Mouse (Mus musculus) neural tube, embryonic 14.5 days (tissue): ENCODE measurements at regions not wholly inside any gene's neighbourhood (a gene's known extent, or its start where the extent isn't known, plus 50 kb on each side); places are given as distances from the start of the nearest gene placed in this dataset.

Experiments used
- ATAC-seq: fragments of 200-750 bp; cut with Nextera tagmentation; 2 replicates; pipeline ENCODE4 v1.8.0; 2017; ENCODE audit warnings: low read depth, mild to moderate bottlenecking, moderate TSS enrichment, moderate library complexity
- H3K27ac ChIP-seq: fragments of 300-500 bp; sonication (generic); 2 replicates; pipeline ENCODE4 v1.5.1; 2014; ENCODE audit warnings: low read depth, mild to moderate bottlenecking, control low read depth, low read length, moderate library complexity, mixed read lengths
- H3K27me3 ChIP-seq: fragments of 300-500 bp; sonication (generic); 2 replicates; pipeline ENCODE4 v1.6.1; 2014; ENCODE audit warnings: low read length; ENCODE audit not compliant: control insufficient read depth, insufficient read depth
- H3K36me3 ChIP-seq: fragments of 300-500 bp; sonication (generic); 2 replicates; pipeline ENCODE4 v1.6.1; 2014; ENCODE audit warnings: low read length, mixed read lengths; ENCODE audit not compliant: control insufficient read depth, insufficient read depth
- H3K4me1 ChIP-seq: fragments of 300-500 bp; sonication (generic); 2 replicates; pipeline ENCODE4 v1.6.1; 2014; ENCODE audit warnings: low read length; ENCODE audit not compliant: control insufficient read depth, insufficient read depth
- H3K4me2 ChIP-seq: fragments of 300-500 bp; sonication (generic); 2 replicates; pipeline ENCODE4 v1.6.1; 2014; ENCODE audit warnings: mild to moderate bottlenecking, low read depth, low read length, control low read depth
- H3K4me3 ChIP-seq: fragments of 300-500 bp; sonication (generic); 2 replicates; pipeline ENCODE4 v1.5.1; 2014; ENCODE audit warnings: low read depth, low read length, control low read depth, mixed read lengths
- H3K9ac ChIP-seq: fragments of 300-500 bp; sonication (generic); replicated peaks from 2 replicates; pipeline ENCODE4 v1.6.1; 2014; ENCODE audit warnings: low read depth, mild to moderate bottlenecking, control low read depth, low read length, mixed read lengths
- H3K9me3 ChIP-seq: fragments of 300-500 bp; sonication (generic); 2 replicates; pipeline ENCODE4 v1.6.1; 2016; ENCODE audit warnings: low read length; ENCODE audit not compliant: control insufficient read depth
- WGBS: fragments of 180-500 bp; shearing (Covaris S2); extraction: QIAGEN DNeasy Blood & Tissue Kit; methylation state at CpG from one replicate; pipeline ENCODE4 v1.1.7; 2014; 5-methylcytosine and 5-hydroxymethylcytosine counted together

DNA sequence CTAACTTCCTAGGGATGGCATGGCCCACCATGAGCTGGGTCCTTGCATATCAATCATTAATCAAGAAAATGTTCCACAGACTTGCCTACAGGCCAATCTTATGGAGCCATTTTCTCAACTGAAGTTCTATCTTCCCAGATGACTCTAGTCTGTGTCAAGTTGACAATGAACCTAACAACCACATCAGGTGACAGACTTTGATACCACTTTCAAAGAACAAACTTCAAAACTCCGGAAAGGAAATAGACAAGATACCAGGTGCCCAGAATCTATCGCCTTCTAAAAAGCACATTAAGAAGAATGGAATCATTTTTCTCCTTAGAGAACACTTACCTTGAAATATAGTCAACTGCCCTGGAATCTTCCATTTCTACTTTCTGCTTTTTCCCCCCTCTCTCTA, 192.8 kb upstream of the Nrp1 start:
- Histone ChIP-seq H3K4me2 (no peak overlapping the region), H3K36me3 (no peaks in the 10 kb centered on the region), H3K9ac (no peak overlapping the region), H3K27me3 (no peaks in the 10 kb centered on the region), H3K9me3 (no peaks in the 10 kb centered on the region), H3K4me1 (no peaks in the 10 kb centered on the region), H3K27ac (no peak overlapping the region), H3K4me3 (no peak overlapping the region)
- 93% methylated on average over 2 of the region's 2 CpGs for WGBS
- no peak for ATAC-seq

DNA sequence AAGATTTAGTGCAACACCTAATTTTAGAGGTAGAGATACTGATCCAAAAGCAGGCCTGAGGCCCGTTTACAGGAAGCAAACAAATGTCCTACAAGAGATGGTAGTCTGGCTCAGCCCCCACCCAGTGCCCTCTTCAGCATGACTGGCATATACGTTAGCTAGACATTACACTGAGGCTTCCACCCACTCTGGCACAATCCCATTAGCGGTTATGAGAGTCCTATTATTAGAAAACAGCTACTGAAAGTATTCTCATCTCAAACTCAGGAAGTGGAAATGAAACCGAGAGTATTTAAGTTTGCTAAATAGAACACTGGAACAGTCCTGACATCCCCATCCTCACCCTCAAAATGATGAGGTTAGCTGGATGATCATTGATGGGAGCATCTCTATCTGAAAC, 192.3 kb upstream of the Nrp1 start:
- no peak for ATAC-seq
- 89% methylated on average over 4 of the region's 4 CpGs for WGBS
- Histone ChIP-seq H3K4me3 (no peak overlapping the region), H3K4me2 (no peak overlapping the region), H3K4me1 (no peaks in the 10 kb centered on the region), H3K9ac (no peak overlapping the region), H3K27ac (no peak overlapping the region), H3K27me3 (no peaks in the 10 kb centered on the region), H3K9me3 (no peaks in the 10 kb centered on the region), H3K36me3 (no peaks in the 10 kb centered on the region)

DNA sequence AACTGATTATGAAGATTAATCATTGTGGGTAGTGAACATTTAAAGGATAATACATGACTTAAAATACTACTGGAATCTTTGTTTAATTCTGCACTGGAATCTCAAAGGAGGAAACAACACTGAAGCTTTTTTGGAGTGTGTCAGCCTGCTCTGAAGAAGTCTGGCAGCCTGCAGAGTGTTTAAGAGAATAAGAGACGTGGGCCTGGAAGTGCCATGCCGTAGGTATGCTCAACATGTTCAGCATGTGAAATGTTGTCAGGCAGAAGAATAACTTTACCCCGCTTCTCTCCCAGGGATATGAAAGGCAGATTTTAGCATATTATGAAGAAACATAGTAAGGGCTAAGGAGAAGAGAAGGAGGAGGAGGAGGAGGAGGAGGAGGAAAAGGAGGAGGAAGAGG, 189.6 kb upstream of the Nrp1 start:
- Histone ChIP-seq H3K4me3 (no peak overlapping the region), H3K27ac (no peak overlapping the region), H3K9ac (no peak overlapping the region), H3K9me3 (no peaks in the 10 kb centered on the region), H3K4me1 (no peaks in the 10 kb centered on the region), H3K4me2 (no peak overlapping the region), H3K36me3 (no peaks in the 10 kb centered on the region), H3K27me3 (no peaks in the 10 kb centered on the region)
- ATAC-seq = no peak
- 78% methylated on average over 3 of the region's 3 CpGs for WGBS

DNA sequence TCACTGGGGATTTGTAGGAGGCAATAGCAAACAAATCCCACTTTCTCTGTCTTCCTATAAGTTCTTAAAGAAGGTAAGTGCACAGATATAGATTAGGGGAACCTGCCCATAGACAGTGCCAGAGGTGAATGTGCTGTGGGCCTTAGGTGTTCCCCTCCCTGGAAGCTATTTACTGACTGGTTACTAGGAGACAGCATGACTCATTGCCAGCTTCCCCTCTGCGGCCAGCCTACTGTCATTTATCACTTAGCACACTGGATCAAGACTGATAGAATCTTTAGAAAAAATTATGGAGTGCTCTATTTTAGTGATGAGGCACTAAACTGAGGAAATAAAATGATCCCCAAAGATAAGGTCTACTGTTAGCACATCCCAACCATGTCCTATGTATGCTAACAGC, 187.3 kb upstream of the Nrp1 start:
- Histone ChIP-seq H3K36me3 (no peaks in the 10 kb centered on the region), H3K4me1 (no peaks in the 10 kb centered on the region), H3K27me3 (no peaks in the 10 kb centered on the region), H3K4me3 (no peak overlapping the region), H3K9ac (no peak overlapping the region), H3K9me3 (no peaks in the 10 kb centered on the region), H3K4me2 (no peak overlapping the region), H3K27ac (no peak overlapping the region)
- ATAC-seq = no peak
- WGBS = 31% methylated on average over 1 of the region's 1 CpGs

DNA sequence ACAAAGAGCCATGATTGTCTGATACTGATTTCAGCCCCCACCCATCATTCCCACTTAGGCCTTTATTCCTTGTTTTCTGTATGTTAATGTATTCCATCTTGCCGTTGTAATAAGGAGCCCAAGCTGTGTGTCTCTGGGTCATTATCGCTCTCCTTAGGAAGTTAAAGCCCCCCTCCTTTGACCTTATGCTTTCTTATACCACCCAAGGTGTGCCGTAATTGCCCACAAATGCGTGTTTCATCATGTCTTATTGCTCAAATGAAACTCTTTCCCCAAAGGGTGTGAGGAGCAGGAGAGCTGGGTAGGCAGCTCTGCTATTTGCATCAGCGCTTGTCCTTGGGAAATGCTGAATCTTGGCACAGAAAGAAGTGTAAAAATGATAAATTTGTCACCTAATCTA, 178.2 kb upstream of the Nrp1 start:
- Histone ChIP-seq H3K4me2 (no peak overlapping the region), H3K9ac (no peak overlapping the region), H3K4me3 (no peak overlapping the region), H3K27me3 (no peaks in the 10 kb centered on the region), H3K36me3 (no peaks in the 10 kb centered on the region), H3K4me1 (0 out of 2 replicates have a peak, but pooled peaks cover 2% of the 10 kb centered on the region), H3K9me3 (no peaks in the 10 kb centered on the region), H3K27ac (no peak overlapping the region)
- 51% methylated on average over 5 of the region's 5 CpGs for WGBS
- 0 out of 2 replicates have a peak, but pooled peaks have one; percentile 2 for ATAC-seq

DNA sequence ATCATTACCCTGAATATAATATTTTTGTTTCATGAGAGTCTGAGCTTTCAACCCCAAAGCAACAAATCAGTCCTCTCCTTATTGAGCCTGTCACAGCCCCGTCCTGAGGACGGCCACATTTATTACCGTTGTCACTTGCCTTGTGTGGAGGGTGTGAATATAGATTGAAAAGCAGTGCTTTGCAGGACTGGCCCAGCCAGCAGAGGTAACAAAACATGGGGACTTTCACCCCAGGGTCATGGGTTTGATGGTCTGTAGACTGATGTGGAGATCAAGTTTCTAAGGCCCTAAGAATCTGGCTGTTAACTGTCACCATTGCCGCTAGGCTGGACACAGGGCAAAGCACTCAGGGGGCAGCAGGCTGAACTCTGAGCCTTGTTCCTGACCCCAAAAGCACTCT, 175.3 kb upstream of the Nrp1 start:
- H3K4me1 ChIP-seq = 0 out of 2 replicates have a peak, but pooled peaks cover 2% of the 10 kb centered on the region
- WGBS = 8% methylated on average over 4 of the region's 4 CpGs
- H3K9ac ChIP-seq = no peak overlapping the region
- no peaks in the 10 kb centered on the region for H3K36me3 ChIP-seq
- ATAC-seq = no peak
- no peaks in the 10 kb centered on the region for H3K9me3 ChIP-seq
- no peaks in the 10 kb centered on the region for H3K27me3 ChIP-seq
- no peak overlapping the region for H3K4me2 ChIP-seq
- H3K27ac ChIP-seq = no peak overlapping the region
- no peak overlapping the region for H3K4me3 ChIP-seq

DNA sequence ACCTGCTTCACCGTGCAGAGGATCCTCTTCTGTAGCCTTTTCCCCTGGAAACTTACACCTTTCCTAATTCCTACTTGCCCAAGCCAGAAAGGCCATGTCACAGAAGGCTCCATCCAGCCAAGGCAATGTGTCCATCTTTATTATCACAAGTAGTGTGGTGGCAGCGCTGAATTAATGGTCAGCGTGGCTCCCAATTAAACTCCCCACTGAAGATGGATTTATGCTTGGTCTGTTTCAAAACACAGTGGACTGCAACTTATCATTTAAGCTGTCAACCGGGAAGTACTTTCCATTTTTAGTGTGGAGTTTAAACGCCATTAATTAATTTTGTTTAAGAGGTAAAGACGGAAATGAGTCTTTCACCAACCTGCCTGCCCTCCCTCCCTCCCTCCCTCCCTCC, 170.1 kb upstream of the Nrp1 start:
- H3K4me3 ChIP-seq = no peak overlapping the region
- H3K9ac ChIP-seq = no peak overlapping the region
- H3K27me3 ChIP-seq = no peaks in the 10 kb centered on the region
- H3K27ac ChIP-seq = no peak overlapping the region
- H3K36me3 ChIP-seq = no peaks in the 10 kb centered on the region
- no peaks in the 10 kb centered on the region for H3K9me3 ChIP-seq
- WGBS = 67% methylated on average over 6 of the region's 6 CpGs
- H3K4me1 ChIP-seq = no peaks in the 10 kb centered on the region
- no peak for ATAC-seq
- H3K4me2 ChIP-seq = no peak overlapping the region

DNA sequence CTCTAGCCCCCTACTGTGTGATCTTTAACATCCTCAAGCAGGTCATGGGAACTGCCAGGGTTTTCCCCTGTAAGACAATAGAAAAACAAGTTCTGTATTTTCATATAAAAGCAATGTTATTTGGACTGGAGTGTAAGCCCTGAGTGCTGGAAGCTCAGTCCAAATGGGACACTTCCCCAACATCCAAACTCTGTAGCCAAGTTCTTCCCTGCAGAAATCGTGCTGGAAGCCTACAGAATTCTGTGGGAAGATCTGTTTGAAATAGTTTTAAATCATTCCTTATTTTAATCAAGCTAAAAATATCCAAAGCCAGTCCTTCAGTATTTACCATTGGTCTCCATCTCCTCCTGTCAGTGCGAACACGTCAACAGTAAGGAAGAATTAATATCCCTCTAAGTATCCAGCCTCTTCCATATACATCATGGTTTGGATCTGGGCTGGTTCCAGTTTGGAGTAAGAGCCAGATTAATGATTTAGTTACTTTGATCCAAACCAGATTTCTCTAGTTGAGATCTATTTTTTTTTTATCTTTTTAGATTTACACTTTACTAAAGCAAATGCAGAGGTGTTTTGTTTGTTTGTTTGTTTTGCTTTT, 165.0 kb upstream of the Nrp1 start:
- H3K4me1 ChIP-seq = no peaks in the 10 kb centered on the region
- no peaks in the 10 kb centered on the region for H3K9me3 ChIP-seq
- no peak overlapping the region for H3K27ac ChIP-seq
- H3K36me3 ChIP-seq = no peaks in the 10 kb centered on the region
- H3K27me3 ChIP-seq = no peaks in the 10 kb centered on the region
- H3K4me3 ChIP-seq = no peak overlapping the region
- ATAC-seq = no peak
- no peak overlapping the region for H3K9ac ChIP-seq
- H3K4me2 ChIP-seq = no peak overlapping the region
- 82% methylated on average over 3 of the region's 3 CpGs for WGBS

DNA sequence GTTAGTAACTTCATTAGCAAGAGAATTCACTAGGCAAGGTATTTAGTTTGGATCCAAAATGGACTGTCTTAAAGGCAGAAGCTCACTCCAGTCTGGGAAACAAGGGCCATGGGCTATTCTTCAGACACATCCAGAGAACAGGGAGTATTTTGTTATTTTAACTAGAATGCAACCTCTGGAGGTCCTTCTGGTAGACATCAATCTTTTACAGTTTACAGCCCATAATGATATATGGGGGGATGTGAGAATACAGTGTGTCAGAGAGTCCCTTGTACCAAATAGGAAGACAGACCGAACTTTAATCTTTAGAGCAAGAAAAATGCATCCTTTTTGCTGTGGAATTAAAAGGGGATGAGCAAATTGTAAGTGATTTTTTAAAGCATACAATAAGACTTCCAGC, 157.6 kb upstream of the Nrp1 start:
- Histone ChIP-seq H3K4me1 (no peaks in the 10 kb centered on the region), H3K36me3 (no peaks in the 10 kb centered on the region), H3K4me3 (no peak overlapping the region), H3K9ac (no peak overlapping the region), H3K27ac (no peak overlapping the region), H3K27me3 (no peaks in the 10 kb centered on the region), H3K9me3 (no peaks in the 10 kb centered on the region), H3K4me2 (no peak overlapping the region)
- ATAC-seq = no peak
- WGBS = 78% methylated on average over 1 of the region's 1 CpGs
